Mouse (Mus musculus) forebrain, embryonic 11.5 days (tissue): ENCODE measurements around the gene Faf1. TPM values are rescaled to one million over a fixed set of nuclear protein-coding genes. Genes with fewer than 3 reads are reported as not detected.
A peak's percentile ranks its signal among the peaks of the same experiment; 100 is the strongest.
"Not testable (repeated sequence)": the region's sequence is repeated elsewhere in the genome, so short reads cannot be mapped to it uniquely, and the experiment has no call there.

Source experiments
- ATAC-seq: fragments of 200-750 bp; cut with Nextera tagmentation; replicated peaks from 2 replicates; pipeline ENCODE4 v1.8.0; 2017; ENCODE audit warnings: moderate TSS enrichment; ENCODE audit not compliant: low FRiP score
- DNase-seq: peaks from one replicate; pipeline ENCODE4 v3.0.0-alpha.2; 2017; ENCODE audit warnings: low spot score
- H3K27ac ChIP-seq: fragments of 300-500 bp; sonication (generic); 2 replicates; pipeline ENCODE4 v1.5.1; 2014; ENCODE audit warnings: low read depth, low read length
- H3K27me3 ChIP-seq: fragments of 300-500 bp; sonication (generic); 2 replicates; pipeline ENCODE4 v1.6.1; 2014; ENCODE audit warnings: mild to moderate bottlenecking, low read length, mixed read lengths; ENCODE audit not compliant: control insufficient read depth, insufficient read depth
- H3K36me3 ChIP-seq: fragments of 300-500 bp; sonication (generic); 2 replicates; pipeline ENCODE4 v1.6.1; 2014; ENCODE audit warnings: mild to moderate bottlenecking, low read length, moderate library complexity, mixed read lengths; ENCODE audit not compliant: control insufficient read depth, insufficient read depth
- H3K4me1 ChIP-seq: fragments of 300-500 bp; sonication (generic); replicated peaks from 2 replicates; pipeline ENCODE4 v1.6.1; 2014; ENCODE audit warnings: low read length, mixed read lengths; ENCODE audit not compliant: control insufficient read depth, insufficient read depth
- H3K4me2 ChIP-seq: fragments of 300-500 bp; sonication (generic); 2 replicates; pipeline ENCODE4 v1.6.1; 2014; ENCODE audit warnings: low read depth, mild to moderate bottlenecking, low read length, moderate library complexity, mixed read lengths; ENCODE audit not compliant: severe bottlenecking
- H3K4me3 ChIP-seq: fragments of 300-500 bp; sonication (generic); 2 replicates; pipeline ENCODE4 v1.5.1; 2014; ENCODE audit warnings: low read depth, low read length
- H3K9ac ChIP-seq: fragments of 300-500 bp; sonication (generic); 2 replicates; pipeline ENCODE4 v1.6.1; 2014; ENCODE audit warnings: low read length
- H3K9me3 ChIP-seq: fragments of 300-500 bp; sonication (generic); 2 replicates; pipeline ENCODE4 v1.6.1; 2016; ENCODE audit warnings: low read length, mixed read lengths; ENCODE audit not compliant: control insufficient read depth
- WGBS: fragments of 180-500 bp; shearing (Covaris S2); extraction: QIAGEN DNeasy Blood & Tissue Kit; methylation state at CpG from one replicate; pipeline ENCODE4 v1.1.7; 2014; 5-methylcytosine and 5-hydroxymethylcytosine counted together
- polyA plus RNA-seq: library from polyadenylated mRNA; unstranded; fragments of >200 nt; fragmentation: Nextera tagmentation; extraction: Ambion mirVana; gene quantifications from 2 replicates; pipeline ENCODE4 v1.2.1, GENCODE M21; 2014

Faf1 gene
- polyA plus RNA-seq, 1 experiment from 2014 or later: 42.9 TPM

DNA sequence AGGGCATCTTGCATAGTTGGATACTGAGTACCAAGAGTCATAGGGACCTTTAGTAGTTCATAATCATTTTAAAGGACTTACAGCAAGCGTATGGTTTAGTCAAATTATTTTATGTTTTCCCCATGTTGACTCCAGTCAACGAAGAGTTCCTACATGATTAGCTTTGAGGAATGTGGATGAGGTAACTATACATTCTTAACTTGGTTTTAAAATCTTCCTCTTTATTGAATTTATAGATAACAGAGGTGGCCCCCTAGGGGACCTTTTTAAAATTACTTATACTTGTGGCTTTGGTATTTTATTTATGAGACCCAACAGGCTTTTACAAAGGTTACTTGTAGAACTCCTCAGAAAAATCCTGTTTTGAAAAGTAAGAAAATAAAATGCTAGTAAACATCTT, 6.2 kb upstream of the Faf1 start:
- Histone ChIP-seq H3K4me2 (no peak overlapping the region), H3K27me3 (no peaks in the 10 kb centered on the region), H3K27ac (no peak overlapping the region), H3K4me3 (no peak overlapping the region), H3K9ac (no peak overlapping the region), H3K9me3 (no peaks in the 10 kb centered on the region), H3K36me3 (no peaks in the 10 kb centered on the region), H3K4me1 (0 out of 2 replicates have a peak, but pooled peaks cover 4% of the 10 kb centered on the region)
- ATAC-seq (no peak), DNase-seq (no peak)
- 75% methylated on average over 2 of the region's 2 CpGs for WGBS

DNA sequence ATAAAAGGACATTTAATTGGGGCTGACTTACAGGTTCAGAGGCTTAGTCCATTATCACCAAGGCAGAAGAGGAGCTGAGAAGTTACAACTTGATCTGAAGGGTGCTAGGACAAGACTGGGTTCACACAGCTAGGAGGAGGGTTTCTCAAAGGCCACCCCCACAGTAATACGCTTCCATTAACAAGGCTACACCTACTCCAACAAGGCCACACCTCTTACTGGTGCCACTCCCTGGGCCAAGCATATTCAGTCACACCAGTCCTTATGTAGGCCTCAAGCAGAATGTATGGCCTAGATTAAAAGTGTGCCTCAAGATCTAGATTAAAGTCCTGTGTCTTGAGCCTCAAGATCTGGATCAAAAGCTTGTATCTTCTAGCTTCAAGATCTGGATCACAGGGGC, 4.4 kb upstream of the Faf1 start:
- ATAC-seq (no peak), DNase-seq (no peak)
- Histone ChIP-seq H3K4me1 (0 out of 2 replicates have a peak, but pooled peaks cover 3% of the 10 kb centered on the region), H3K36me3 (no peaks in the 10 kb centered on the region), H3K4me2 (no peak overlapping the region), H3K27ac (no peak overlapping the region), H3K9me3 (no peaks in the 10 kb centered on the region), H3K4me3 (no peak overlapping the region), H3K27me3 (no peaks in the 10 kb centered on the region), H3K9ac (no peak overlapping the region)
- WGBS: 86% methylated on average over 1 of the region's 1 CpGs

DNA sequence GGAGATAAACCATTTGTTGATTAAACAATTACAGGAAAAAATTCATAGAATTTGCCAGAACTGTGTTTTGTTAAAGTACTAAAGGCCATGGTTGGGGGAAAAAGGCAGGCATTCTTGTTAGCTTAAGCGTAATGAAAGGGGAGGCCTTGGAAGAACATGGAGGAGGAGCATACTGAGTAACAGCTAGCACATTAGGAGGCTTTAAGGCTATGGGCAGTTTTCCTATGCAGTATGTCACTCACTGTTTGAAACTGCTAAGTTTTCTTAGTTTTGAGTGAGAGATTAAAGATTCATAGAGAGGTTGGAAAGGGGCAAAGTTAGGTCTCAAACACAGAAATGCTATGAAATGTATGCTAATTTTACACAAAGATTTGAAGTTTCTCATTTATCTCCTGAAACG, 2.3 kb upstream of the Faf1 start:
- WGBS: 76% methylated on average over 2 of the region's 2 CpGs
- Histone ChIP-seq H3K27me3 (no peaks in the 10 kb centered on the region), H3K4me1 (no peaks in the 10 kb centered on the region)

DNA sequence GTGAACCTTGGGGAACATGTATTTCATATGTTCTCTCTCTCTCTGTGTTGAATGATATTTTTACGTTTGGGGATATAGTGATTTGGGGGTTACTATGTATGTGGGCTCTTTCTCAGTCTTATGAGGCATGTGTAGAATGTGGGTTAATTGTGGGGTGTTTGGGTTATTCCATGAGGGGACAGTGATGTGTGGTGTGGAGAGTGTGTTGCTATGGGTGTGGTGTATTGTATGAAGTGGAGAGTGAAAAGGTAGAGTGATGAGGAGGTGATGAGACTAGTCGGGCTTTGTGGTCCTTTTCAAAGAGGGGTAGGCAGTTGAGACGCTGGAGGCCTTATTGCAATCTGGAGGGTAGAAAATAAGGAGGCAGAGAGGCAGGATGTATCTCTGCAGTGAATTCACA, 833 bp downstream of the Faf1 start:
- no peaks in the 10 kb centered on the region for H3K4me1 ChIP-seq
- peak overlapping the region; percentile 87 for H3K9ac ChIP-seq
- no peaks in the 10 kb centered on the region for H3K9me3 ChIP-seq
- 0% methylated on average over 3 of the region's 3 CpGs for WGBS
- no peaks in the 10 kb centered on the region for H3K27me3 ChIP-seq
- H3K4me3 ChIP-seq: peak overlapping the region; percentile 83
- ATAC-seq (peak; percentile 16; the same call in 1 of the 2 replicates), DNase-seq (no peak)
- H3K4me2 ChIP-seq: peak overlapping the region; percentile 56
- H3K36me3 ChIP-seq: no peaks in the 10 kb centered on the region
- peak overlapping the region; percentile 86 for H3K27ac ChIP-seq

More for the DNA sequence above, 2.3 kb upstream of the Faf1 start:
- Histone ChIP-seq H3K4me2 (no peak overlapping the region), H3K9me3 (no peaks in the 10 kb centered on the region), H3K9ac (no peak overlapping the region), H3K27ac (no peak overlapping the region), H3K36me3 (no peaks in the 10 kb centered on the region), H3K4me3 (no peak overlapping the region)
- ATAC-seq (no peak), DNase-seq (no peak)

DNA sequence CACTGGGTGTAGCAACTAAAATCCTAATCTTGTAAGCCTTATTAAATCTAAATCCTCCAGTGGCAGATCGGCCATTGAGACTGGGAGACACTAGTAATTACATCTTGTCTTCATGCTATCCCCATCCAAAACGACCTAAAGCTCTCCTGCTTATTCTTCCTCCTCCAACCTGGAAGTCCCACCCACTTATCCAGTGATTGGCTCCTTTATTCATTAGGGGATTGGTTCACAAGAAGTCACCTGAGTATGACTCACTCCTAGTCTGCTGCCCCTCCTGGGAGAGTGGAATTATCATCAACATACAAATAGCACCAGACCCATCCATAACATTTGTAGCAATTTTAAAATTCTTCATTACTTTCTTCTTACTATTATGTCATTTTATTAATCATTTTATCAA, 7.2 kb downstream of the Faf1 start:
- no peaks in the 10 kb centered on the region for H3K9me3 ChIP-seq
- no peak for DNase-seq
- H3K27ac ChIP-seq: no peak overlapping the region
- no peaks in the 10 kb centered on the region for H3K27me3 ChIP-seq
- H3K4me2 ChIP-seq: no peak overlapping the region
- 64% methylated on average over 2 of the region's 2 CpGs for WGBS
- H3K4me1 ChIP-seq: no peaks in the 10 kb centered on the region
- H3K4me3 ChIP-seq: no peak overlapping the region
- no peaks in the 10 kb centered on the region for H3K36me3 ChIP-seq
- ATAC-seq: no peak
- no peak overlapping the region for H3K9ac ChIP-seq

DNA sequence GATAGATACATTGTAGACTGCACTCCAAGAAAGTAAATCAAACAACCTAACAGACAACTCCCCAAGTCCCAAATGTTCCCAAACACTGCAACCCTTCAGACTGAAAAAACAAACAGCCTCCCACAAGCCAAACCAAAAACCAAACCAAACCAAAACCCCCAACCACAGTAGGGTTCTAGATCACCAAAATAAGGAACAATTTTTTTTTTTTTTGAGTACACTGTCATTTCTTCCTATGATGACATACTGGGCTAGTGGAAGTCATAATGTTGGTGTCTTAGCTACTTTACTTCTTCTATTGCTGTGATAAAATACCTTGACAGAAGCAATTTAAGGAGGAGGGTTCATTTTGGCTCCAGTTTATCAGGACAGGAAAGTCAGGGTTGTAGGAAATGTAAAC, 16.3 kb downstream of the Faf1 start:
- H3K4me3 ChIP-seq: no peak overlapping the region
- no peaks in the 10 kb centered on the region for H3K4me1 ChIP-seq
- ATAC-seq: no peak
- no peak overlapping the region for H3K27ac ChIP-seq
- no peaks in the 10 kb centered on the region; the same call in 1 of the 2 replicates for H3K9me3 ChIP-seq
- no peak overlapping the region for H3K9ac ChIP-seq
- DNase-seq: no peak
- no peak overlapping the region for H3K4me2 ChIP-seq
- no peaks in the 10 kb centered on the region for H3K27me3 ChIP-seq
- H3K36me3 ChIP-seq: no peaks in the 10 kb centered on the region

DNA sequence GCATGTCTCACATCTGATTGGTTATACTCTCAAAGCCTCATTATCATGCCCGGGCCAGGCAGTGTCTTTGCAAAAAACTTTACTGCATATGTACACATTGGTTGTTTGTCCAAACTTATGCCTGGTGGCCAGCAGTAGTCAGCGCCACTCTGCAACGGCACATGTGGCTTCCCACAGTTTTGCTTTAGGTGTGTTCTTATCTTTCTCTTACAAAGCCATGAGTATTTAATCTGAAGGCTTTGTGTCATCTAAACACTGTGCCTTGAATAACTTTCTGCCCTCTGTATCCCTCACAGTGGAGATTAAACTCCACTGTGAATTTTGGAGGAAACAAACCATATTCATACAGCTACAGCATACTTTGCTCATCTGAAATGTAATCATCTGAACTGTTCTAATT, 24.3 kb downstream of the Faf1 start:
- not testable (repeated sequence) for H3K4me2 ChIP-seq, H3K4me3 ChIP-seq, H3K27ac ChIP-seq, H3K9me3 ChIP-seq, ATAC-seq, H3K4me1 ChIP-seq, DNase-seq, H3K27me3 ChIP-seq, H3K36me3 ChIP-seq, H3K9ac ChIP-seq
- WGBS: 92% methylated on average over 3 of the region's 3 CpGs

DNA sequence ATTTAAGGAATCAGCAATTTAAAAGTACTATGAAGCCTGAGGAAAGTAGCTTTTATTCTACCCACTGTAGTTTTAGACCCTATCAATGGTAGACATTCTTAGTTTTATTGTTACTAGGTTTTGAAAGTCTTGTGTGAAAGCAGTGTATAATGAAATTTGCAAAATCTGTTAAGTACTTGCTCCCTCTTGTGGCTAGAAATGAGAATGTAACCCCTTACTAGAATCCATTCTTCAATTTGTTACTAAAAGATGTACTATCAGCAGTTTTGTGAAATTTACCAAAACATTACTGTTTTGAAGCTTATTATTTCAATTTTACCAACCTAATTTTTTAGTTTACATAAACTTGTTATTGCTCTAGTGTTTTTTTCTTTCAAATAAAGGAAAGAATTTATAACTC, 27.2 kb downstream of the Faf1 start:
- H3K9me3 ChIP-seq: no peaks in the 10 kb centered on the region
- no peak overlapping the region for H3K4me2 ChIP-seq
- ATAC-seq (no peak), DNase-seq (no peak)
- H3K27me3 ChIP-seq: no peaks in the 10 kb centered on the region
- no peaks in the 10 kb centered on the region for H3K4me1 ChIP-seq
- H3K4me3 ChIP-seq: no peak overlapping the region
- no peak overlapping the region for H3K27ac ChIP-seq
- no peak overlapping the region for H3K9ac ChIP-seq
- no peaks in the 10 kb centered on the region for H3K36me3 ChIP-seq

DNA sequence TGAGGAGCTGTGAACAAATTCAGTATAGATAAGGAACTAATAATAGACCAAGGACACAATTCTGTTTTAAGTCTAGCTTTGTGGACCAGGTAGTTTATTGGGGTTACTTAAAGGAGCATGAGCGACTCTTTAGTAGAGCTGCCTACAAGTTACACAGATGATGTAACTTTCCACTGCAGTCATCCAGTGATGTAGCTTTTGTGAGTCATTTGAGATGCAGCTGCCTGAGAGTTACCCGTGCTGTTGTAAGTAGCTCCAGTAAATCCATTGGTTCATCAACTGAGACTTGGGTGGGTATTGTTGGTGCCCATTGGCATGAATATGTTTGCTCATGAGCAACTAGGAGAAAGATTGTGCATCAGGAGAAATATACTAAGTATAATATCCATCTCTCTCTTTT, 29.0 kb downstream of the Faf1 start:
- DNase-seq: no peak
- Histone ChIP-seq H3K27ac (no peak overlapping the region), H3K9ac (no peak overlapping the region), H3K36me3 (no peaks in the 10 kb centered on the region), H3K4me1 (no peaks in the 10 kb centered on the region), H3K9me3 (no peaks in the 10 kb centered on the region), H3K4me3 (no peak overlapping the region), H3K27me3 (no peaks in the 10 kb centered on the region), H3K4me2 (no peak overlapping the region)
- no peak for ATAC-seq
- WGBS: 90% methylated on average over 2 of the region's 2 CpGs
